Mouse (Mus musculus): ENCODE data around the gene Zfp385c. TPM values are rescaled to one million over a fixed set of nuclear protein-coding genes. Genes with fewer than 3 reads are reported as not detected.

Zfp385c gene
- polyA plus RNA-seq, 1 experiment from 2014 or later, result 1.7 TPM

Other genes starting within 250 kb of the Zfp385c start
- 11.7 and 11.9 TPM in 2 replicates for gene Klhl11, start 219.7 kb downstream of the Zfp385c start, polyA plus RNA-seq (2014; fragmentation: Nextera tagmentation; extraction: Ambion mirVana)
- 114 and 148 TPM in 2 replicates for gene Acly, start 164.5 kb downstream of the Zfp385c start, polyA plus RNA-seq (2014; fragmentation: Nextera tagmentation; extraction: Ambion mirVana)
- 1.4 and 2.4 TPM in 2 replicates for gene Ttc25, start 146.8 kb downstream of the Zfp385c start, polyA plus RNA-seq (2014; fragmentation: Nextera tagmentation; extraction: Ambion mirVana)
- 33.6 and 37.3 TPM in 2 replicates for gene Cnp, start 117.6 kb downstream of the Zfp385c start, polyA plus RNA-seq (2014; fragmentation: Nextera tagmentation; extraction: Ambion mirVana)
- 67.1 and 81.0 TPM in 2 replicates for gene Nkiras2, start 73.2 kb downstream of the Zfp385c start, polyA plus RNA-seq (2014; fragmentation: Nextera tagmentation; extraction: Ambion mirVana)
- 58.2 and 64.5 TPM in 2 replicates for gene Dnajc7, start 72.3 kb downstream of the Zfp385c start, polyA plus RNA-seq (2014; fragmentation: Nextera tagmentation; extraction: Ambion mirVana)
- gene Dhx58, start 11.8 kb upstream of the Zfp385c start, polyA plus RNA-seq (2014; fragmentation: Nextera tagmentation; extraction: Ambion mirVana), result 1.7 and 2.0 TPM in 2 replicates
- 50.6 and 52.9 TPM in 2 replicates for gene Kat2a, start 20.0 kb upstream of the Zfp385c start, polyA plus RNA-seq (2014; fragmentation: Nextera tagmentation; extraction: Ambion mirVana)
- gene Hspb9, start 21.4 kb upstream of the Zfp385c start, polyA plus RNA-seq (2014; fragmentation: Nextera tagmentation; extraction: Ambion mirVana), result 0.34 TPM in 1 of 2 replicates, not detected in the other
- gene Rab5c, start 45.8 kb upstream of the Zfp385c start, polyA plus RNA-seq (2014; fragmentation: Nextera tagmentation; extraction: Ambion mirVana), result 70.7 and 73.9 TPM in 2 replicates
- gene Kcnh4, start 67.5 kb upstream of the Zfp385c start, polyA plus RNA-seq (2014; fragmentation: Nextera tagmentation; extraction: Ambion mirVana), result 0.41 and 0.64 TPM in 2 replicates
- not detected in 2 replicates for gene Hcrt, start 70.5 kb upstream of the Zfp385c start, polyA plus RNA-seq (2014; fragmentation: Nextera tagmentation; extraction: Ambion mirVana)
- gene Ghdc, start 78.5 kb upstream of the Zfp385c start, polyA plus RNA-seq (2014; fragmentation: Nextera tagmentation; extraction: Ambion mirVana), result 3.6 and 4.4 TPM in 2 replicates
- gene Stat5b, start 158.3 kb upstream of the Zfp385c start, polyA plus RNA-seq (2014; fragmentation: Nextera tagmentation; extraction: Ambion mirVana), result 24.5 and 27.6 TPM in 2 replicates
- gene Stat5a, start 166.9 kb upstream of the Zfp385c start, polyA plus RNA-seq (2014; fragmentation: Nextera tagmentation; extraction: Ambion mirVana), result 8.2 and 9.2 TPM in 2 replicates
- 71.4 and 82.9 TPM in 2 replicates for gene Stat3, start 247.1 kb upstream of the Zfp385c start, polyA plus RNA-seq (2014; fragmentation: Nextera tagmentation; extraction: Ambion mirVana)

All from embryonic facial prominence, embryonic 14.5 days (tissue).